Mouse (Mus musculus) hindbrain, embryonic 16.5 days (tissue): ENCODE measurements around the gene Mpig6b. TPM values are rescaled to one million over a fixed set of nuclear protein-coding genes. Genes with fewer than 3 reads are reported as not detected.

Source experiments
- ATAC-seq: fragments of 200-750 bp; cut with Nextera tagmentation; 2 replicates; pipeline ENCODE4 v1.8.0; 2017; ENCODE audit warnings: moderate TSS enrichment, moderate library complexity
- H3K27ac ChIP-seq: fragments of 300-500 bp; sonication (generic); 2 replicates; pipeline ENCODE4 v1.5.1; 2014; ENCODE audit warnings: low read depth, mild to moderate bottlenecking, control low read depth, low read length, moderate library complexity
- H3K27me3 ChIP-seq: fragments of 300-500 bp; sonication (generic); replicated peaks from 2 replicates; pipeline ENCODE4 v1.6.1; 2014; ENCODE audit warnings: low read length; ENCODE audit not compliant: control insufficient read depth, insufficient read depth
- H3K36me3 ChIP-seq: fragments of 300-500 bp; sonication (generic); 2 replicates; pipeline ENCODE4 v1.6.1; 2014; ENCODE audit warnings: mild to moderate bottlenecking, low read length, moderate library complexity, mixed read lengths; ENCODE audit not compliant: control insufficient read depth, insufficient read depth
- H3K4me1 ChIP-seq: fragments of 300-500 bp; sonication (generic); 2 replicates; pipeline ENCODE4 v1.6.1; 2014; ENCODE audit warnings: low read depth, low read length; ENCODE audit not compliant: control insufficient read depth, insufficient read depth
- H3K4me2 ChIP-seq: fragments of 300-500 bp; sonication (generic); 2 replicates; pipeline ENCODE4 v1.6.1; 2014; ENCODE audit warnings: mild to moderate bottlenecking, low read length, control low read depth, moderate library complexity
- H3K4me3 ChIP-seq: fragments of 300-500 bp; sonication (generic); 2 replicates; pipeline ENCODE4 v1.5.1; 2014; ENCODE audit warnings: mild to moderate bottlenecking, low read length, control low read depth, moderate library complexity
- H3K9ac ChIP-seq: fragments of 300-500 bp; sonication (generic); 2 replicates; pipeline ENCODE4 v1.6.1; 2014; ENCODE audit warnings: low read depth, mild to moderate bottlenecking, control low read depth, low read length, moderate library complexity
- H3K9me3 ChIP-seq: fragments of 300-500 bp; sonication (generic); 2 replicates; pipeline ENCODE4 v1.6.1; 2014; ENCODE audit warnings: mild to moderate bottlenecking, low read length, moderate library complexity; ENCODE audit not compliant: control insufficient read depth
- WGBS: fragments of 180-500 bp; shearing (Covaris S2); extraction: QIAGEN DNeasy Blood & Tissue Kit; methylation state at CpG from one replicate; pipeline ENCODE4 v1.1.7; 2014; 5-methylcytosine and 5-hydroxymethylcytosine counted together
- polyA plus RNA-seq: library from polyadenylated mRNA; unstranded; fragments of >200 nt; fragmentation: Nextera tagmentation; extraction: Ambion mirVana; gene quantifications from 2 replicates; pipeline ENCODE4 v1.2.1, GENCODE M21; 2015

The Mpig6b gene
- polyA plus RNA-seq, 1 experiment from 2014 or later = 0.13 TPM

DNA sequence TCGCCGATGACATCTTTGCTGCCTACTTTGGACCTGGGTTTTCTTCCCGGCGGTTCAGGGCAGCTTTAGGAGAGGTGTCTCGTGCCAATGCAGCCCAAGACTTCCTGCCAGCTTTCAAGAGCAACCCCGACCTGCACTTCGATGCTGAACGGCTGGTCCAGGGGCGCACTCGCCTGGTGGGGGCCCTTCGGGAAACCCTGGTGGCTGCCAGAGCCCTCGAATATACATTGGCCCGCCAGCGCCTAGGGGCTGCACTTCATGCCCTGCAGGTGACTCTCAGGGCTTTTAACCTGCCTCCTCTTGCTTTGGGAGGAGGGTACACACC, 48.3 kb downstream of the Mpig6b start:
- Histone ChIP-seq H3K9me3 (no peaks in the 10 kb centered on the region), H3K4me1 (peaks cover 8% of the 10 kb centered on the region), H3K27ac (no peak overlapping the region), H3K4me2 (no peak overlapping the region), H3K27me3 (no peaks in the 10 kb centered on the region), H3K4me3 (no peak overlapping the region), H3K9ac (no peak overlapping the region), H3K36me3 (peaks cover 25% of the 10 kb centered on the region)
- no peak for ATAC-seq
- 74% methylated on average over 14 of the region's 14 CpGs for WGBS

DNA sequence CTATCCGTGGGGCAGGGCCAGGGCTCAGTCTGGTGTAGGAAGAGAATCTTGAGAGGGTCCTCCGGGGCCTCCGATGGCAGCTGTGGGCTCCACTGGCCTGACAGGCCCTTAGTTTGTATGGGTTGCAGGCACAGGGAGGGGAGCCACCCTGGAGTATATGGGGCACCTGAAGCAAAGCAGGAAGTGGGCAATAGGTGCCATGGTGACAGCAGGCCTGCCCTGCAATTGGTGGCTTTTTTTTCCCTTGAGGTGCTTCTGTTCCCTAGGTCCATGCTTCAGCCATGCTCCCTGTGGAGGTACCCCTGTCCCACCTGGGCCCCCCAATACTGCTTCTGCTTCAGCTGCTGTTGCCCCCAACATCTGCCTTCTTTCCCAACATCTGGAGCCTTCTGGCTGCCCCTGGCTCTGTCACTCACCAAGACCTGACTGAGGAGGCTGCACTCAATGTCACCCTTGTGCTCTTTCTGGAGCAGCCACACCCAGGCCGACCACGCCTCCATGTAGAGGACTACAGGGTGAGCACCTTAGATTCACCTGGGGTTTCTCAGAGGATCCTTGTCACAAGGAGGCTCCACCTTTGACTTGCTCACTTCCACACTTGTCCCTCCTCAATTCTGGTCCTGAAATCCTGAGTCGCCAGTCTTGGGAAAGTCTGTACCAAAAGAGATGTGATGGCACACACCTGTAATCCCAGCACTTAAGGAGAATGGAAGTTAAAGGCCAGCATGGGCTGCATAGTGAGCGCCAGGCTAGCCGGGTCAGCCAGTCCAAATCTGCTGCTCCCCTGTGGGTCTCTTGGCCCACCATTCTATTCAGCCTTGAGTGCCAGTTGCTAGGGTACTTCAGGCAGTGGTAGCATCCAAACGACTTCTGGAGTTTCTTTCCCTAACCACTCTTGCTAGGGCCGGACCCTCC, 48.9 kb downstream of the Mpig6b start:
- Histone ChIP-seq H3K4me2 (no peak overlapping the region), H3K27me3 (no peaks in the 10 kb centered on the region), H3K36me3 (peaks cover 31% of the 10 kb centered on the region), H3K4me3 (no peak overlapping the region), H3K27ac (no peak overlapping the region), H3K9ac (no peak overlapping the region), H3K9me3 (no peaks in the 10 kb centered on the region), H3K4me1 (peaks cover 8% of the 10 kb centered on the region)
- ATAC-seq = 0 out of 2 replicates have a peak, but pooled peaks have one; percentile 3
- 82% methylated on average over 10 of the region's 10 CpGs for WGBS

DNA sequence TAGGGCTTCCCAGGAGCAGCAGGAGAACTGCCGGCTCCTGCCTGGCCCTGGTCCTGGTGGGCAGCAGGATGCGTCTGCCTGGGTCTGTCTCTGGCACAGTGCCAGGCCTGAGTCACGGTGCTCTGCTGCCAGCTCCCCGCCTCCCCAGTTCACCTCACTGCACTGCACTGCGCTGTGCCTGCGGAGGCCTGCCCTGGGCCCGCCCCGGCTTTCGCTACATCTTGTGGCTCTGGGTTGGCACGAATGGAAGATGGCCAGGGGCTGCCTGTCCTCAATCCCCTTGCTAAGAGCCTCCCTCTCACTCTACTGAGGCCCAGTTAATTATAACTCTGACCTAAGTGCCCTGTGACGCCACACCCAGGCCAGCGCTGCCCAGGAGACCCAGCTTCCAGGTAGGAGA, 49.6 kb downstream of the Mpig6b start, which contains the start of gene Vwa7:
Gene Vwa7 (plus strand): TSS at position 204 of the 400 bp plus-strand sequence.
- Histone ChIP-seq H3K27ac (no peak within 1 kb of the TSS), H3K4me3 (no peak within 1 kb of the TSS), H3K9ac (0 out of 2 replicates have a peak within 1 kb of the TSS, but pooled peaks have one; percentile 22), H3K4me2 (no peak within 1 kb of the TSS), H3K4me1 (peaks cover 5% of the 10 kb centered on the region), H3K36me3 (peaks cover 38% of the 10 kb centered on the region), H3K27me3 (no peaks in the 10 kb centered on the region), H3K9me3 (no peaks in the 10 kb centered on the region)
- peak; percentile 62 for ATAC-seq
- WGBS = 50% methylated on average over 12 of the region's 12 CpGs

DNA sequence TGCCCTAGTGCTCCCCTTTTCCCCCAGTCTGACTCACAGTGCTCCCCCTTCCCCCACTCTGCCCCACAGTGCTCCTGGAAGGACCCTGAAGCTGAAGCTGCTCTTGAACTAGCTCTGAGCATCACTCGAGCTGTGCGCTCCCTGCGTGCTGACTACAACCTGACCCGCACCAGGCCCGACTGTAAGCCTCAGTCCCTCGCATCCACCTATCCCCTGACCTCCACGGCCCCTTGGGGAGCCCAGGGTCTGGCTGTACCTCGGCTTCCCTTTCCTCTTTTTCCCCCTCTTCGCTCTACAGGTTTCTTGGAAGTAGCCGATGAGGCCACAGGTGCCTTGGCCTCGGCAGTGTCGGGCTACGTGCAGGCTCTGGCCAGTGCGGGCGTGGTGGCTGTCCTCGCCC, 50.7 kb downstream of the Mpig6b start:
- Histone ChIP-seq H3K4me1 (peaks cover 3% of the 10 kb centered on the region; the same call in 1 of the 2 replicates), H3K36me3 (peaks cover 48% of the 10 kb centered on the region), H3K4me2 (no peak overlapping the region), H3K9ac (no peak overlapping the region), H3K9me3 (no peaks in the 10 kb centered on the region), H3K27ac (no peak overlapping the region), H3K4me3 (no peak overlapping the region), H3K27me3 (no peaks in the 10 kb centered on the region)
- no peak for ATAC-seq
- 90% methylated on average over 16 of the region's 16 CpGs for WGBS

DNA sequence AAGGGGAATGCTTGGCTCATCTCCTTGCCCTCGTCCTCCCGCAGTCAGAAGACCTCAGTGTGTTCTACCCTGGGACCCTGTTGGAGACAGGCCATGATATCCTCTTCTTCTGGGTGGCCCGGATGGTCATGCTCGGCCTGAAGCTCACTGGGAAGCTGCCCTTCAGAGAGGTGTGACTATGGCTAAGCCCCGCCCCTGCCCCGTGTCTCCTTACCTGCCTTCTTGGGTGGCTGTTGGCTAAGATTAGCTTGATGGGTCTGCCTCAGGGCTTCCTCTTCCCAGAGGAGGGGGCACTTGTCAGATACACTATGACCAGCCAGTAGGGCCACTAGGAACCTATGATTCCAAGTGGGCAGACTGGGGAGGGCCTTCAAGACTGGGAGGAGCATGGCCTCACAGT, 52.8 kb downstream of the Mpig6b start:
- H3K27ac ChIP-seq = no peak overlapping the region
- H3K9me3 ChIP-seq = no peaks in the 10 kb centered on the region
- H3K4me1 ChIP-seq = peaks cover 3% of the 10 kb centered on the region; the same call in 1 of the 2 replicates
- no peak overlapping the region for H3K9ac ChIP-seq
- WGBS = 88% methylated on average over 6 of the region's 6 CpGs
- H3K36me3 ChIP-seq = peaks cover 52% of the 10 kb centered on the region
- no peaks in the 10 kb centered on the region for H3K27me3 ChIP-seq
- no peak for ATAC-seq
- H3K4me2 ChIP-seq = no peak overlapping the region
- no peak overlapping the region for H3K4me3 ChIP-seq

Other genes starting within 250 kb of the Mpig6b start
- gene Stk19, start 229.2 kb downstream of the Mpig6b start, polyA plus RNA-seq = 41.2 and 43.1 TPM in 2 replicates
- 68.4 and 68.9 TPM in 2 replicates for gene Dxo, start 229.2 kb downstream of the Mpig6b start, polyA plus RNA-seq
- gene Skiv2l, start 216.0 kb downstream of the Mpig6b start, polyA plus RNA-seq = 57.1 and 62.6 TPM in 2 replicates
- 78.9 and 83.3 TPM in 2 replicates for gene Nelfe, start 215.8 kb downstream of the Mpig6b start, polyA plus RNA-seq
- 1.6 and 2.1 TPM in 2 replicates for gene Cfb, start 203.7 kb downstream of the Mpig6b start, polyA plus RNA-seq
- 9.2 and 9.6 TPM in 2 replicates for gene Zbtb12, start 186.7 kb downstream of the Mpig6b start, polyA plus RNA-seq
- gene Gm20547, start 184.1 kb downstream of the Mpig6b start, polyA plus RNA-seq = not detected in 2 replicates
- gene C2, start 167.9 kb downstream of the Mpig6b start, polyA plus RNA-seq = 1.8 and 2.8 TPM in 2 replicates
- 81.9 and 95.3 TPM in 2 replicates for gene Ehmt2, start 167.7 kb downstream of the Mpig6b start, polyA plus RNA-seq
- 0.21 TPM in 1 of 2 replicates, not detected in the other for gene Slc44a4, start 151.7 kb downstream of the Mpig6b start, polyA plus RNA-seq
- gene Neu1, start 134.9 kb downstream of the Mpig6b start, polyA plus RNA-seq = 41.7 and 42.1 TPM in 2 replicates
- gene Hspa1b, start 106.9 kb downstream of the Mpig6b start, polyA plus RNA-seq = 0.45 and 0.74 TPM in 2 replicates
- gene Gm20481, start 96.3 kb downstream of the Mpig6b start, polyA plus RNA-seq = not detected in 2 replicates
- gene Hspa1a, start 94.0 kb downstream of the Mpig6b start, polyA plus RNA-seq = 15.3 and 18.1 TPM in 2 replicates
- gene Hspa1l, start 93.5 kb downstream of the Mpig6b start, polyA plus RNA-seq = 1.4 and 1.6 TPM in 2 replicates
- gene Lsm2, start 84.3 kb downstream of the Mpig6b start, polyA plus RNA-seq = 106 and 113 TPM in 2 replicates
- 50.7 and 61.7 TPM in 2 replicates for gene Vars, start 65.2 kb downstream of the Mpig6b start, polyA plus RNA-seq
- 0.08 and 0.19 TPM in 2 replicates for gene Vwa7, start 49.6 kb downstream of the Mpig6b start, polyA plus RNA-seq
- 1.7 TPM in 2 replicates for gene Sapcd1, start 38.2 kb downstream of the Mpig6b start, polyA plus RNA-seq
- 1.8 and 2.5 TPM in 2 replicates for gene Msh5, start 19.4 kb downstream of the Mpig6b start, polyA plus RNA-seq
- 85.2 and 88.5 TPM in 2 replicates for gene Clic1, start 16.2 kb downstream of the Mpig6b start, polyA plus RNA-seq
- gene Ddah2, start 7.1 kb downstream of the Mpig6b start, polyA plus RNA-seq = 338 and 363 TPM in 2 replicates
- gene Ly6g6c, start 796 bp downstream of the Mpig6b start, polyA plus RNA-seq = not detected in 2 replicates
- gene Ly6g6e, start 10.7 kb upstream of the Mpig6b start, polyA plus RNA-seq = 0.16 and 0.34 TPM in 2 replicates
- gene Ly6g6d, start 11.9 kb upstream of the Mpig6b start, polyA plus RNA-seq = 0.68 and 1.0 TPM in 2 replicates
- 0.22 TPM in 1 of 2 replicates, not detected in the other for gene Ly6g6f, start 19.4 kb upstream of the Mpig6b start, polyA plus RNA-seq
- gene Abhd16a, start 23.1 kb upstream of the Mpig6b start, polyA plus RNA-seq = 113 and 115 TPM in 2 replicates
- not detected in 2 replicates for gene Ly6g5c, start 42.1 kb upstream of the Mpig6b start, polyA plus RNA-seq
- 0.93 and 1.5 TPM in 2 replicates for gene Ly6g5b, start 49.2 kb upstream of the Mpig6b start, polyA plus RNA-seq
- 20.7 and 23.7 TPM in 2 replicates for gene Gpank1, start 55.3 kb upstream of the Mpig6b start, polyA plus RNA-seq
- 319 and 346 TPM in 2 replicates for gene Csnk2b, start 55.9 kb upstream of the Mpig6b start, polyA plus RNA-seq
- 8.9 TPM in 2 replicates for gene D17H6S53E, start 60.2 kb upstream of the Mpig6b start, polyA plus RNA-seq
- gene Apom, start 65.9 kb upstream of the Mpig6b start, polyA plus RNA-seq = not detected in 2 replicates
- gene Bag6, start 69.0 kb upstream of the Mpig6b start, polyA plus RNA-seq = 50.9 and 65.2 TPM in 2 replicates
- gene Prrc2a, start 98.7 kb upstream of the Mpig6b start, polyA plus RNA-seq = 138 and 153 TPM in 2 replicates
- 5.6 and 10.1 TPM in 2 replicates for gene Aif1, start 109.9 kb upstream of the Mpig6b start, polyA plus RNA-seq
- gene Lst1, start 122.3 kb upstream of the Mpig6b start, polyA plus RNA-seq = 4.8 and 7.3 TPM in 2 replicates
- gene Ltb, start 128.3 kb upstream of the Mpig6b start, polyA plus RNA-seq = 1.1 and 1.2 TPM in 2 replicates
- not detected in 2 replicates for gene Tnf, start 135.8 kb upstream of the Mpig6b start, polyA plus RNA-seq
- gene Lta, start 139.2 kb upstream of the Mpig6b start, polyA plus RNA-seq = 0.37 and 0.80 TPM in 2 replicates
- 0.34 and 0.45 TPM in 2 replicates for gene Gm16181, start 154.7 kb upstream of the Mpig6b start, polyA plus RNA-seq
- gene Atp6v1g2, start 167.5 kb upstream of the Mpig6b start, polyA plus RNA-seq = 140 and 151 TPM in 2 replicates
- 9.8 and 10.1 TPM in 2 replicates for gene Nfkbil1, start 169.6 kb upstream of the Mpig6b start, polyA plus RNA-seq
- gene Ddx39b, start 175.6 kb upstream of the Mpig6b start, polyA plus RNA-seq = 331 and 355 TPM in 2 replicates
- gene H2-D1, start 196.5 kb upstream of the Mpig6b start, polyA plus RNA-seq = 125 and 134 TPM in 2 replicates